Mouse (Mus musculus): Measurements from ENCODE around the gene Clec2d.

DNA sequence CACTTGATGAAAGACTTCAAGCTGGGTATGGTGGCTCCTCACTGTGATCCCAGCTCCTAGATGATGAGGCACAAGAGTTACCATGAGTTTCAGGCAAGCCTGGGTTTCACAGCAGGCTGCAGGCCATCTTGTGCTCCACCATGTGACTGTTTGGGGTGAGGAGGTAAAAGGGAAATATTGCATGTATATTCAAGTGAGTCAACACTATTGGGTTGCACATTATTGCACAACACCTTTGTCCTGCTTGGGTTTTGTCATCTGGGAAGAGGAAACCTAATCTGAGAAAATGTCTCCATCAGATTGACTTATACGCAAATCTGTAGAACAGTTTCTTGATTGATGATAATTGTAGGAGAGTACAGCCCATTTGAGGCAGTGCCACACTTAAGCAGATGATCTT, 8.7 kb upstream of the Clec2d start:
- no peak for TF ChIP-seq CTCF (IDR thresholded peaks at IDR 0.05; ENCODE audit: extremely low read depth, insufficient read depth, insufficient read length, insufficient replicate concordance)
- TF ChIP-seq POLR2A (IDR thresholded peaks at IDR 0.05; ENCODE audit: low read depth, low read length) = no peak
